Mouse (Mus musculus): ENCODE data around the gene Cnn1.

Cnn1 gene

GRCm38 (mm10) chr9:22157516-22158265 is 58.7 kb downstream of the Cnn1 start:
- DNase-seq (ENCODE audit: extremely low read depth, low read depth, low spot score): no peak

Data from fat pad, adult 2 months (tissue).